Mouse (Mus musculus) cerebellum, adult 11-12 months (tissue): ENCODE results near the gene Dcaf4.

ENCODE experiments used
- DNase-seq: peaks from one replicate; pipeline ENCODE4 v3.0.0; 2022

Gene Dcaf4

GRCm38 (mm10) chr12:83551305-83551704 lies 31.0 kb downstream of the Dcaf4 start:
- DNase-seq, result no peak

GRCm38 (mm10) chr12:83553816-83554215 lies 33.5 kb downstream of the Dcaf4 start:
- DNase-seq, result no peak

- no peak for DNase-seq
Measured at GRCm38 (mm10) chr12:83555605-83556004, 35.3 kb downstream of the Dcaf4 start.

GRCm38 (mm10) chr12:83558496-83558895 lies 38.2 kb downstream of the Dcaf4 start:
- peak; percentile 45 for DNase-seq

GRCm38 (mm10) chr12:83560189-83560588 lies 39.9 kb downstream of the Dcaf4 start:
- no peak for DNase-seq

- DNase-seq, result no peak
Measured at GRCm38 (mm10) chr12:83562589-83562988, 42.3 kb downstream of the Dcaf4 start.

- no peak for DNase-seq
Measured at GRCm38 (mm10) chr12:83569866-83570265, 49.6 kb downstream of the Dcaf4 start.

GRCm38 (mm10) chr12:83572717-83573116 lies 52.5 kb downstream of the Dcaf4 start:
- no peak for DNase-seq

- DNase-seq, result no peak
Measured at GRCm38 (mm10) chr12:83577445-83577844, 57.2 kb downstream of the Dcaf4 start.

- DNase-seq, result no peak
Measured at GRCm38 (mm10) chr12:83578356-83578755, 58.1 kb downstream of the Dcaf4 start.

- no peak for DNase-seq
Measured at GRCm38 (mm10) chr12:83578896-83579569, 58.8 kb downstream of the Dcaf4 start.

GRCm38 (mm10) chr12:83580283-83580682 lies 60.0 kb downstream of the Dcaf4 start:
- no peak for DNase-seq

- DNase-seq, result no peak
Measured at GRCm38 (mm10) chr12:83582106-83582505, 61.8 kb downstream of the Dcaf4 start.

GRCm38 (mm10) chr12:83582747-83583146 lies 62.5 kb downstream of the Dcaf4 start:
- DNase-seq, result no peak

- DNase-seq, result no peak
Measured at GRCm38 (mm10) chr12:83586628-83587027, 66.4 kb downstream of the Dcaf4 start.
